Mouse (Mus musculus): ENCODE measurements around the gene Hectd1.

Hectd1 gene

DNA sequence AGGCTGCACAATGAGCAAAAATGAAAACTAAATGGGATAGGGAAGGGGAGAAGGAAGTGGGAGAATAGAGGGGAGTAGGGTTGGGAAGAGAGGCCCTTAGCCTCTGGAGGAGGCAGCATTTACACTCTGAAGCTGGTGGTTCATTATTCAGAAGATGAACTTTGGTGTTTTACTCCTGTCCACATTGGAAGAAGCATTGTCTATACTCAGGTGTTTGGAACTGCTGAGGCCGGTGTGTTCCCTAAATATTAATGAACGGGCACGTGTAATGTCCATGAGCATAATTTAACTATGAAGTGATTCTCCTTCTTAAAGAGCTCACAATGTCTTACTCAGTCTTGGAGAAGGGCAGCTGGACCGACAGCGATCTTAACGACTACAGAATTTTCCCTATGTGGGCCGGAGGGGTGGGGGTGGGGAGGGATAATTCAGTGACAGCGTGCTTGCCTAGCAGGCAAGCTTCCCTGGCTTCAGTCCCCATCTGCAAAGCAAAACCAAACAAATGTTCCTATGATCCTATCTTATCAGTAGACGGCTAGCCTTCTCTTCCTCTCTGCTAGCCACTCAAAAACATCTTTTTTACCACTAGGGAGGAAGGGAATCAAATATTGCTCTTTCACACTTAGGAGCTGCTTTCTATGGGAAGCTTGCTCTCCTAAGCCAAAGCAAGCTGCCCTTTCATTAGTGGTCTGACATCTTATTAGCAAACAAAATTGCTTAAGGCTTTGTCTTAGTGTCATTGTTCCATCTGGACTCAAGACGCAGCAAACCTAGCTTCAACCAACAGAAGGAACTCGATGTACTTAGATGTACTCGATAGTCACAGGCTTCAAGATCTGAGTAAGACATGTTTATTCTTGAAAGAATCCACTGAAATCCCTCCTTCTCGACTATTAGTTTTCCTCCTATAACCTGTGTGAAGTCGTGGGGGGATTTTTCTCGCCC is 14.5 kb upstream of the Hectd1 start:
- DNase-seq = no peak

GRCm38 (mm10) chr12:51842081-51842864 is 12.9 kb upstream of the Hectd1 start:
- no peak for DNase-seq

- no peak for DNase-seq
These were observed 10.5 kb upstream of the Hectd1 start for GRCm38 (mm10) chr12:51839856-51840255.

DNA sequence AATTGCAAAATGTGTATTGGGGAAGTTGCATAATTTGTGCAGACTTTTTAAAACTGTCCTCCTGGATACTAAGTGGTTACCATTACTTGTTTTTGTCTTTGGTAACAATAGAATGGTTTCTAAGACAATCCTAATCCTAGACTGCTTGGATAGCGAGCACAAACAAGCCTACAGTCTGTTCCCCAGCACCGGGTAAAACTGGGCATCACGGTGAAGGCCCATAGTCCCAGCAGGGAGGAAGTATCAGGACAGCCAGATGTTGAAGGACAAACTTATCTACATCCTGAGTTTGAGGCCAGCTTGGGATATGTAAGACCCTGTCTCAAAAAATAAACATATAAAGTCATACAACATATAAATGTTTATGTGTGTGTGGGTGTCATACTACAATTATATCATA is 5.9 kb upstream of the Hectd1 start:
- DNase-seq = no peak

- DNase-seq = no peak
These were observed 2.6 kb upstream of the Hectd1 start for GRCm38 (mm10) chr12:51831931-51832330.

DNA sequence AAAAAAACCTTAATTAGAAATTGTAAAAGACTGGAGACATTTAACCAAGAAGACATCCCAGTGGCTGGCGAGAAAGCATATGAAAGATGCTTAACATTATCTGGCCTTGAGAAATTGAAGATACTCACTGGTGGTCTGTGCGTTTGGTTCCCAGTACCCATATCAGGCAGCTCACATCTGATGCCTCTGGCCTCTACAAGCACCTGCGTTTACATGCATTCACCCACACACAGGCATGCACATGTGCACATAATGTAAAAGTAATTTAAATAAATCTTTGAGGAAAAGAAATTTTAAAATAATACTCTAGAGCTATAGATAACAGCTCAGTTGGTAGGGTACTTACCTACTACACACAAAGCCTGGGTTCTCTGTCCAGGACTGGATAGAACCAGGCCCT is 2.0 kb upstream of the Hectd1 start:
- DNase-seq = no peak

DNA sequence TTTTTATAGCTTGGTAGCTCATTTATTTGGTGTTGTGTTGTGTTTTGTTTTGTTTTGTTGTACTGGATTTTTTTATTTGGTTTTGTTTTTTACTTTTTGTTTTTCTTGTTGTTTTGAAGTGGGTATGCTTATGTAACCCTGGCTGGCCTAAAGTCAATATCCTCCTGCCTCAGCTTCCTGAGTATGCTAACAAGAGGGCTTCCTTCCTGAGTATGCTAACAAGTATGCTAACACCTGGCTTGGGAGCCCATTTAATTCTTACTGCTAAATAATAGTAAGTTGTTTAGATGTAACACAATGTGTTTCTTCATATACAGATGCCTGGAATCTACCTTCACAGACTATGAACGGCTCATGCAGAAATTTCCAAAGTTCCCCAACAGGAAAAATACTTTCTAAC is 1.3 kb upstream of the Hectd1 start:
- DNase-seq = no peak

DNA sequence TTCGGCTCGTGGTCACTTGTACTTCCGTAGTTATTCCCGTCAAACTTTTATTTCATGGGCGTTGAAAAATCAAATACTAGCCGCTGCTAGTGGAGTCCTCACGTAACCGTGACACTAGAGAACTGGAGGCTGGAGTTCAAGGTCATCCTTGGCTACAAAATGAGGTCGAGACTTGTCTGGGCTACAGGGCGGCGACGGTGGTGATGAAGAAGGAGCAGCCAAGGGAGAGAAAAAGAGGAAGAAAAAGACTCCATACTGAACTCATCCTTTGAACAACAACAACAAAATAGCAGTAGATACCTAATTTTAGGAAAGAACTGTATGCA is 704 bp upstream of the Hectd1 start:
- peak; percentile 62 for DNase-seq

- no peak for DNase-seq
These were observed 533 bp downstream of the Hectd1 start for GRCm38 (mm10) chr12:51828716-51829289.

DNA sequence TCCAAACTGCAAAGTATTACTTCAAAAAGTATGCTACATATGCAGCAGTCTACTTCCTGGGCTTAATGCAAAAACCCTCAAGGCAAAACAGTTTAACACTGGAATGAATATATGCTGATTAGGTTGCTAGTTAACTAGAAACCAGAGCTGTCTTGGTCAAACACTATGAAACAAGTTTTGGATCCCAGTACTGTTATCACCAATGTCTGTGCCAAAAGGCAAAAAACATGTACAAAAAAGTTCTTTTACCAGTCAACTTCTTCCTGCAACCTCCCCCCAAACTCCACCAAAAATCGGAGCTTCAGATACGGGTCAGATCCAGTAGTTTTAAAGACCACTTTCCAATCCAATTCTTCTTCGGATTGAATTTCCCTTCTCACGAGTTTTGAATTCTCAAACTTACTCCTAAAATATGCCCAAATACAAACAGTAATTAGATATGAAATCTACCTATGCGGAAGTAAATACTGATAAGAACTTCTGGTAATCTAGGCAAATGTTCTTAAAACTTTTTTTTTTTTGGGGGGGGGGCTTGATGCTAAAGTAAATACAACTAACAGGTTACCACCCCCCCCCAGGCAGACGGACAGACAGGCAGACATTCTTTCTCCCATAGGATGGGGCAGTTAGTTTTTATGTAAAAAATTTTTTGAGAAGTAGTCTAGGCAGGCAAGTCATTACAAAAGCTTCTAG is 1.2 kb downstream of the Hectd1 start:
- no peak for DNase-seq

GRCm38 (mm10) chr12:51825338-51825737 is 4.0 kb downstream of the Hectd1 start:
- DNase-seq = no peak

- DNase-seq = no peak
These were observed 6.0 kb downstream of the Hectd1 start for GRCm38 (mm10) chr12:51823311-51823710.

DNA sequence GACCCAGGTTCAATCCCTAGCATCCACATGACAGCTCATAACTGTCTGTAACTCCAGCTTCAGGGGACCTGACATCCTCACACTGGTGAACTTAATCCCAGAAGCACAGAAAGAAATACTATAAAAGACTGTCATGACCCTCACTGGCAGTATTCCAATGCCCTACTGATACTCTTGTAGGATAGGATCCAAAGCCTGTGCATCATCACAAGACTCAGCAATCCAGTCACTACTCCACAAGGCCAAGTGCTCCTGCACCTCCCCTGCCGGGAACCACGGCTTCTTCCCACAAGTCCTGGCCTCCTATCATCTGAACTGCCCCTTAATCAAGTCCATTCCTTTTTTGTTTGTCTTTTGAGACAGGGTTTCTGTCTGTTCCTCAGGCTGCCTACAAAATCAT is 6.5 kb downstream of the Hectd1 start:
- DNase-seq = no peak

- DNase-seq = no peak
These were observed 7.1 kb downstream of the Hectd1 start for GRCm38 (mm10) chr12:51822236-51822635.

DNA sequence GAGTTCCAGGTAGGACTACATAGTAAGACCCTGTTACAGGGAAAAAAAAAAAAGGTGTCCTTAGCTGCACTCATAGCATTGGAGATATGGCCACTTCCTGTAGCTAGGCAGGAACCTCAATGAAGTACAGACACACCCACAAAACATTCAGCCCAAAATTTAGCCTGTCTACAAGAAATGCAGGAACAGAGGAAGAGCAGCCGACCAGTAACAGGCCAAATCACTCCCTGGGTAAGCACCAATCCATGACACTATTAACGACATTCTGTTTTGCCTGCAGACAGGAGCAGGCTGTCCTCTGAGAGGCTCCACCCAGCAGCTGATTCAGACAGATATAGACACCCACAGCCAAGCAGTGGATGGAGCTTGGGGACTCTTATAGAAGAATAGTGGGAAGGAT is 8.1 kb downstream of the Hectd1 start:
- DNase-seq = no peak

- DNase-seq = no peak
These were observed 9.3 kb downstream of the Hectd1 start for GRCm38 (mm10) chr12:51819951-51820498.

- no peak for DNase-seq
These were observed 11.3 kb downstream of the Hectd1 start for GRCm38 (mm10) chr12:51817815-51818613.

DNA sequence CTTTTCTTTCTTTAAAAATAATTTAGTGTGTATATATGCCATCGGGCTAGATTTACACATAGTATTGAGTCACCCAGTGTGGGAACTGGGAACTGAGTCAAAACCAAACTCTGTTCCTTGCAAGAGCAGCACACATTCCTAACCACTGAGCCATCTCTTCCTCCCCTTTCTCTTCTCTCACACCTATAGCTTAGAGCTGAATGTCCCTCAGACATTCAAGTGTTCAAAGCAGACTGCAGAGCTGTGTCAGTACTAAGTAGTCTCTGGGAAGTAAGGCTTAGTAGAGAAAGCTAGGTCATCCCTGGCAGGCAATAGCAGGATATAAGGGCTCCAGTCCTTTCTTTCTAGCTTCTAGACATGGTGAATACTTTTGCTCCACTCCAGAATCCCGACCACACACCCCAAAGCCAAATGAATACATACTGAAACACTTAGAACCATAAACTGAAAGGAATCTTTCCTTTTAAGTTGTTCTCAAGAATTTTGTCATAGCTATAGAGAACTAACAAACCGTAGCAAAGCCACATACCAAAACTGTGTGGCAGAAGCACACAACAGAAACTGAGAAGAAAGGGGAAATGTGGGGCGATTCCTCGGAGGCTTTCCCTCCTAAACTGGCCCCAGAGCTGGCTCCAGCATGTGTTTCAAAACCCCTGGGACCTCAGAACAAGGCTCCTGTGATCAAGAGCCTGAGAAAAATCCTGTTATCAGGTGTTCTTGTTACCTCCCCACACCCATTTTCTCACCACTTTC is 17.8 kb downstream of the Hectd1 start:
- DNase-seq = no peak

GRCm38 (mm10) chr12:51810564-51810963 is 18.8 kb downstream of the Hectd1 start:
- DNase-seq = no peak

DNA sequence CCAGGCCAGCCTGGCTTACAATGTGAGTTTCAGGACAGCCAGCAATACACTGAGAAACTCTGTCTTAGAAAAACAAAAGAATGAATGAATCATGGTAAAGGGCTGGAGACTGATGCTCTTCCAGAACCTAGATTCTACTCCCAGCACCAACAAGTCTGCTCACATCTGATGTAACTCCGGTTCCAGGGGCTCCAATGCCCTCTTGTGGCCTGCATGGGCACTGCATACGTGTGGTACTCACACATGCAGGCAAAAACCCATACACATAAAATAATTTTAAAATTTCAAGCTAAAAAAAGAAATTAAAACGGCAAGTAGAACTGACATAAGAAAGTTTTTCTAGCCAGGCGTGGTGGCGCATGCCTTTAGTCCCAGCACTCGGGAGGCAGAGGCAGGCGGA is 44.5 kb downstream of the Hectd1 start:
- DNase-seq = no peak

DNA sequence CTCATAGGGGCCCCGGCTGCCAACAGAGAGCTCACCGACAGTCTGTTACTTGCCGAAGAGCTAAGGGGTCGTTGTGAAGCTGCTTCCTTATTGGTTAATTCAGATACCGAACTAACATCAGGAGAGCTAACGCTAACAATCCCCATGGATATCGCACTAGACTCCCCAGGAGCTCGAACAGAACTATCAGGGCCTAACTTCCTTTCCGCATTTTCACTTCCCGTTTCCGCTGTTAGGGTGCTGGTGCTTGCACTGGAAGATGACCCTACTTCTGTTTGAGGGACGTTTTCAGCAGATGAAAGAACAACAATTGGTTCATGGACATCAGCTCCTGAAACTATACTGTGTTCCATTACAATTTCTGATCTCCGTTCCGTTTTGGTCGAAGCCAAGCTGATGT is 60.6 kb downstream of the Hectd1 start:
- DNase-seq = no peak

Measured in cerebellum, adult 9-10 months (tissue).